ENCODE assay signal across 21 mouse cellular contexts in the genomic region with DNA sequence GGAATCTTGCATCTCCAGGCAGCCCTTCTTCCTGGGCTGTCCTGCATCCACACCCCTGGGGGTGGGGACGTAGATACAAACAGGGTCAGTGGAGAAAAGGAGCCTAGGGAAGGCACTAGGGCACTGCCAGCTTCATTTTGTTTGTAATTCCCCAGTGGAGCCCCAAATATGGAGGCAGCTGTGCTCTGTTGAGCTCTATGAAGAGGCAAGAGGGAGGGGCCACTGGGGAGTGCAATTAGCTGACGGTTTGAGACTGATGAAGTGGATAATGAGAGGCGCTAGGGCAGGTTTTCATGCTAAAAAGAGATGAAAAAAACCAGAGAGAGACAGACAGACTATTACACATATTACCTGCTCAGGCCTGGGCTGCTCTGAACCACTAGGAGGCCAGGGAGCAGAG.
DNase-seq lines count a peak whose midpoint lies in the region; ATAC-seq and TF ChIP-seq lines count a peak whose summit lies in the region.
"Had no signal": no experiment of that assay in that cellular context is flagged by ENCODE, and none has a peak within 500 bp of the region (broad histone marks: within the 10 kb centered on the region; RNA-seq: fewer than 3 reads in every experiment).

No protein-coding gene starts in this region.

- TF ChIP-seq POLR2A in brain, embryonic 14.5 days (IDR thresholded peaks at IDR 0.05; ENCODE audit: borderline replicate concordance, extremely low read depth, insufficient read depth, insufficient read length, poor library complexity, severe bottlenecking) = no peak

- H3K9me3 ChIP-seq in forebrain, embryonic 10.5 days = no peaks in the 10 kb centered on the region
- no peaks in the 10 kb centered on the region for H3K9me3 ChIP-seq in forebrain, embryonic 11.5 days (ENCODE audit: control insufficient read depth, low read length)
- H3K9me3 ChIP-seq in midbrain, embryonic 12.5 days = no peaks in the 10 kb centered on the region
- H3K9me3 ChIP-seq in midbrain, embryonic 10.5 days (replicated peaks) = no peaks in the 10 kb centered on the region
- H3K9me3 ChIP-seq in neural tube, embryonic 14.5 days (ENCODE audit: control insufficient read depth, low read length) = no peaks in the 10 kb centered on the region
- H3K9me3 ChIP-seq: heart, embryonic 10.5 days; liver, embryonic 12.5 days; lung, embryonic 15.5 days had no signal

- TF ChIP-seq CTCF in brain, embryonic 14.5 days (IDR thresholded peaks at IDR 0.05; ENCODE audit: borderline replicate concordance, extremely low read depth, insufficient read depth, insufficient read length) = peak; percentile 29; the same call in 1 of the 2 replicates

- H3K4me1 ChIP-seq in forebrain, embryonic 10.5 days = peaks cover 19% of the 10 kb centered on the region
- peaks cover 5% of the 10 kb centered on the region for H3K4me1 ChIP-seq in forebrain, embryonic 11.5 days (replicated peaks; ENCODE audit: control insufficient read depth, insufficient read depth, low read length)
- H3K4me1 ChIP-seq in midbrain, embryonic 12.5 days = peaks cover 7% of the 10 kb centered on the region; the same call in 1 of the 2 replicates
- peaks cover 5% of the 10 kb centered on the region; the same call in 1 of the 2 replicates for H3K4me1 ChIP-seq in midbrain, embryonic 10.5 days
- H3K4me1 ChIP-seq in neural tube, embryonic 14.5 days (ENCODE audit: control insufficient read depth, insufficient read depth, low read length) = no peaks in the 10 kb centered on the region
- H3K4me1 ChIP-seq: heart, embryonic 10.5 days; liver, embryonic 12.5 days; lung, embryonic 15.5 days had no signal

- DNase-seq in forebrain, embryonic 10.5 days (ENCODE audit: extremely low spot score, low spot score) = no peak
- no peak for DNase-seq in forebrain, embryonic 11.5 days (ENCODE audit: low spot score)
- no peak for DNase-seq in midbrain, embryonic 10.5 days (ENCODE audit: low spot score)
- DNase-seq in brain, embryonic 14.5 days (ENCODE audit: low read depth) = peak; percentile 80
- no peak for DNase-seq in Muller cell, postnatal 12 days (ENCODE audit: inconsistent ontology term)
- DNase-seq in thymus, postnatal 10 days (ENCODE audit: low spot score in 2 of 2) = no peak
- DNase-seq: adrenal gland, postnatal 10 days; cerebellum, adult 18-20 months; cerebellum, postnatal 36 days; gastrocnemius, postnatal 36 days; heart, postnatal 10 days; spleen, adult 18-20 months; thymus, postnatal 25 days had no signal

- no peak overlapping the region for H3K4me2 ChIP-seq in forebrain, embryonic 11.5 days (ENCODE audit: low read depth, low read length, severe bottlenecking)
- H3K4me2 ChIP-seq in midbrain, embryonic 12.5 days (replicated peaks) = no peak overlapping the region
- H3K4me2 ChIP-seq in neural tube, embryonic 14.5 days (ENCODE audit: low read depth, low read length) = no peak overlapping the region
- H3K4me2 ChIP-seq: liver, embryonic 12.5 days; lung, embryonic 15.5 days had no signal

- 47% methylated on average over 3 of the region's 3 CpGs for WGBS in forebrain, embryonic 10.5 days
- WGBS in forebrain, embryonic 11.5 days = 27% methylated on average over 3 of the region's 3 CpGs
- 44% methylated on average over 3 of the region's 3 CpGs for WGBS in midbrain, embryonic 12.5 days
- WGBS in midbrain, embryonic 10.5 days = 52% methylated on average over 3 of the region's 3 CpGs
- WGBS in neural tube, embryonic 14.5 days = 26% methylated on average over 3 of the region's 3 CpGs

- no peak overlapping the region for H3K9ac ChIP-seq in forebrain, embryonic 11.5 days (ENCODE audit: low read length)
- H3K9ac ChIP-seq in midbrain, embryonic 12.5 days (replicated peaks) = no peak overlapping the region
- no peak overlapping the region for H3K9ac ChIP-seq in neural tube, embryonic 14.5 days (replicated peaks; ENCODE audit: low read depth, low read length)
- H3K9ac ChIP-seq: liver, embryonic 12.5 days; lung, embryonic 15.5 days had no signal

- no peak for ATAC-seq in forebrain, embryonic 11.5 days (replicated peaks; ENCODE audit: low FRiP score)
- ATAC-seq in midbrain, embryonic 12.5 days (ENCODE audit: low FRiP score, low read depth) = peak; percentile 47; the same call in 1 of the 2 replicates
- peak; percentile 28; the same call in 1 of the 2 replicates for ATAC-seq in neural tube, embryonic 14.5 days (ENCODE audit: low read depth)
- ATAC-seq: liver, embryonic 12.5 days had no signal

- H3K4me3 ChIP-seq in forebrain, embryonic 10.5 days = no peak overlapping the region
- no peak overlapping the region for H3K4me3 ChIP-seq in forebrain, embryonic 11.5 days (ENCODE audit: low read depth, low read length)
- H3K4me3 ChIP-seq in midbrain, embryonic 12.5 days = no peak overlapping the region
- H3K4me3 ChIP-seq in midbrain, embryonic 10.5 days = no peak overlapping the region
- H3K4me3 ChIP-seq in neural tube, embryonic 14.5 days (ENCODE audit: low read depth, low read length) = no peak overlapping the region
- H3K4me3 ChIP-seq: erythroblast, embryonic 14.5 days; heart, embryonic 10.5 days; liver, embryonic 12.5 days; lung, embryonic 15.5 days had no signal

- peaks cover 18% of the 10 kb centered on the region for H3K27me3 ChIP-seq in forebrain, embryonic 10.5 days (ENCODE audit: poor library complexity, severe bottlenecking)
- H3K27me3 ChIP-seq in forebrain, embryonic 11.5 days (ENCODE audit: control insufficient read depth, insufficient read depth, low read length) = no peaks in the 10 kb centered on the region; the same call in 1 of the 2 replicates
- H3K27me3 ChIP-seq in midbrain, embryonic 12.5 days = peaks cover 10% of the 10 kb centered on the region; the same call in 1 of the 2 replicates
- peaks cover 11% of the 10 kb centered on the region; the same call in 1 of the 2 replicates for H3K27me3 ChIP-seq in midbrain, embryonic 10.5 days (ENCODE audit: low read depth, poor library complexity, severe bottlenecking)
- H3K27me3 ChIP-seq in neural tube, embryonic 14.5 days (ENCODE audit: control insufficient read depth, insufficient read depth, low read length) = no peaks in the 10 kb centered on the region
- H3K27me3 ChIP-seq: liver, embryonic 12.5 days; lung, embryonic 15.5 days had no signal

- 0 out of 2 replicates have a peak overlapping the region, but pooled peaks have one; percentile 11 for H3K27ac ChIP-seq in forebrain, embryonic 10.5 days
- no peak overlapping the region for H3K27ac ChIP-seq in forebrain, embryonic 11.5 days (ENCODE audit: low read depth, low read length)
- H3K27ac ChIP-seq in midbrain, embryonic 12.5 days (replicated peaks) = no peak overlapping the region; the same call in 1 of the 2 replicates
- H3K27ac ChIP-seq in midbrain, embryonic 10.5 days (replicated peaks) = no peak overlapping the region
- no peak overlapping the region for H3K27ac ChIP-seq in neural tube, embryonic 14.5 days (ENCODE audit: low read depth, low read length)
- H3K27ac ChIP-seq: heart, embryonic 10.5 days; kidney, postnatal 0 days; liver, embryonic 12.5 days; lung, embryonic 15.5 days; macrophage had no signal

- H3K36me3 ChIP-seq in forebrain, embryonic 10.5 days (replicated peaks) = no peaks in the 10 kb centered on the region
- no peaks in the 10 kb centered on the region for H3K36me3 ChIP-seq in forebrain, embryonic 11.5 days (ENCODE audit: control insufficient read depth, insufficient read depth, low read length)
- H3K36me3 ChIP-seq in midbrain, embryonic 12.5 days = no peaks in the 10 kb centered on the region
- no peaks in the 10 kb centered on the region for H3K36me3 ChIP-seq in midbrain, embryonic 10.5 days
- no peaks in the 10 kb centered on the region for H3K36me3 ChIP-seq in neural tube, embryonic 14.5 days (ENCODE audit: control insufficient read depth, insufficient read depth, low read length)
- H3K36me3 ChIP-seq: heart, embryonic 10.5 days; liver, embryonic 12.5 days; lung, embryonic 15.5 days had no signal
